9 mouse cellular contexts compared by ENCODE assay signal in the genomic region with DNA sequence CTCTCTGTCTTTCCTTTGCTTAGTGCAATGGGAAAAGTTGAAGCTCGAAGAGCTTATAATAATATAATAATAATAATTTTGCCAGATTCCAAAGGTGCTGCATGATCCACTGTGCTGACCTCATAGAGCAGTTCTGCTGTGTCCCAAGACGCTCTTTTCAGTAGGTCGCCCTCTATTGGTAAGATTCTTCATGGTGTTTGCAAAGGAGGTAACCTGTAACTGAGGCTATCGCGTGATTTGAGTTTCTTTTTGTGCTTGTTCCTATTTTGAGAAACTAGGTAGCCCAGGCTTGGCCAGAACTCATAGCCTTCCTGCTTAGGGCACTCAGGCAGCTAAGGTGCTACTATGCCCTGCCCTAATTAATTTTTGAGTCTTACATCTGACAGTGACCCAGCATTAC. TPM values are rescaled to one million over a fixed set of nuclear protein-coding genes. Genes with fewer than 3 reads are reported as not detected.
DNase-seq lines count a peak whose midpoint lies in the region; ATAC-seq lines count a peak whose summit lies in the region.
"Had no signal": no experiment of that assay in that cellular context is flagged by ENCODE, and none has a peak within 500 bp of the region (broad histone marks: within the 10 kb centered on the region; RNA-seq: fewer than 3 reads in every experiment).

No protein-coding gene starts in this region.

- DNase-seq in heart, embryonic 10.5 days (ENCODE audit: low spot score) = peak; percentile 41
- DNase-seq in thymus, postnatal 14 days = peak; percentile 11
- DNase-seq in thymus, adult 18-20 months = no peak
- peak; percentile 24 for DNase-seq in embryo, embryonic 9.5 days (ENCODE audit: extremely low spot score)
- no peak for DNase-seq in right cerebral cortex, postnatal 4 days
- no peak for DNase-seq in forebrain, embryonic 11.5 days (ENCODE audit: low spot score)

- H3K36me3 ChIP-seq in heart, embryonic 10.5 days = no peaks in the 10 kb centered on the region
- H3K36me3 ChIP-seq in heart, embryonic 11.5 days (ENCODE audit: control insufficient read depth, insufficient read depth, low read length) = no peaks in the 10 kb centered on the region
- no peaks in the 10 kb centered on the region for H3K36me3 ChIP-seq in neural tube, embryonic 15.5 days
- no peaks in the 10 kb centered on the region for H3K36me3 ChIP-seq in forebrain, embryonic 11.5 days (ENCODE audit: control insufficient read depth, insufficient read depth, low read length)

- no peak overlapping the region for H3K4me2 ChIP-seq in heart, embryonic 11.5 days
- no peak overlapping the region for H3K4me2 ChIP-seq in neural tube, embryonic 15.5 days
- H3K4me2 ChIP-seq in forebrain, embryonic 11.5 days (ENCODE audit: low read depth, low read length, severe bottlenecking) = no peak overlapping the region

- no peak overlapping the region for H3K9ac ChIP-seq in heart, embryonic 11.5 days (ENCODE audit: low read depth, low read length)
- H3K9ac ChIP-seq in neural tube, embryonic 15.5 days (replicated peaks) = no peak overlapping the region
- no peak overlapping the region for H3K9ac ChIP-seq in forebrain, embryonic 11.5 days (ENCODE audit: low read length)

- WGBS in heart, embryonic 10.5 days = 23% methylated on average over 5 of the region's 5 CpGs
- 29% methylated on average over 5 of the region's 5 CpGs for WGBS in heart, embryonic 11.5 days (ENCODE audit: insufficient replicate concordance)
- 35% methylated on average over 5 of the region's 5 CpGs for WGBS in neural tube, embryonic 15.5 days
- whole genome bisulfite sequencing in forebrain, embryonic 11.5 days = 29% methylated on average over 5 of the region's 5 CpGs

- no peaks in the 10 kb centered on the region; the same call in 1 of the 2 replicates for H3K4me1 ChIP-seq in heart, embryonic 10.5 days
- no peaks in the 10 kb centered on the region for H3K4me1 ChIP-seq in heart, embryonic 11.5 days (ENCODE audit: control insufficient read depth, insufficient read depth, low read length)
- H3K4me1 ChIP-seq in neural tube, embryonic 15.5 days = no peaks in the 10 kb centered on the region
- H3K4me1 ChIP-seq in forebrain, embryonic 11.5 days (replicated peaks; ENCODE audit: control insufficient read depth, insufficient read depth, low read length) = no peaks in the 10 kb centered on the region

- no peak overlapping the region for H3K27ac ChIP-seq in heart, embryonic 10.5 days
- H3K27ac ChIP-seq in heart, embryonic 11.5 days (ENCODE audit: low read depth, low read length) = no peak overlapping the region
- H3K27ac ChIP-seq in neural tube, embryonic 15.5 days (replicated peaks) = no peak overlapping the region
- H3K27ac ChIP-seq in forebrain, embryonic 11.5 days (ENCODE audit: low read depth, low read length) = no peak overlapping the region

- no peak overlapping the region for H3K4me3 ChIP-seq in heart, embryonic 10.5 days
- no peak overlapping the region for H3K4me3 ChIP-seq in heart, embryonic 11.5 days (ENCODE audit: low read depth, low read length)
- no peak overlapping the region for H3K4me3 ChIP-seq in neural tube, embryonic 15.5 days (replicated peaks)
- no peak overlapping the region for H3K4me3 ChIP-seq in forebrain, embryonic 11.5 days (ENCODE audit: low read depth, low read length)
- H3K4me3 ChIP-seq: myocyte had no signal

- H3K27me3 ChIP-seq in heart, embryonic 10.5 days (ENCODE audit: insufficient read depth, poor library complexity, severe bottlenecking) = no peaks in the 10 kb centered on the region; the same call in 1 of the 2 replicates
- no peaks in the 10 kb centered on the region; the same call in 1 of the 2 replicates for H3K27me3 ChIP-seq in heart, embryonic 11.5 days (ENCODE audit: control insufficient read depth, insufficient read depth, low read length)
- no peaks in the 10 kb centered on the region for H3K27me3 ChIP-seq in neural tube, embryonic 15.5 days (replicated peaks)
- no peaks in the 10 kb centered on the region for H3K27me3 ChIP-seq in forebrain, embryonic 11.5 days (ENCODE audit: control insufficient read depth, insufficient read depth, low read length)

- H3K9me3 ChIP-seq in heart, embryonic 10.5 days = no peaks in the 10 kb centered on the region
- no peaks in the 10 kb centered on the region for H3K9me3 ChIP-seq in heart, embryonic 11.5 days (replicated peaks; ENCODE audit: control insufficient read depth, low read length)
- no peaks in the 10 kb centered on the region for H3K9me3 ChIP-seq in neural tube, embryonic 15.5 days (replicated peaks)
- H3K9me3 ChIP-seq in forebrain, embryonic 11.5 days (ENCODE audit: control insufficient read depth, low read length) = no peaks in the 10 kb centered on the region

- ATAC-seq in heart, embryonic 11.5 days (replicated peaks; ENCODE audit: insufficient number of reproducible peaks, low FRiP score, low TSS enrichment) = no peak
- ATAC-seq in neural tube, embryonic 15.5 days (ENCODE audit: low FRiP score) = no peak
- no peak for ATAC-seq in forebrain, embryonic 11.5 days (replicated peaks; ENCODE audit: low FRiP score)

RNA-seq across cellular contexts. Expression of a gene that starts 34.8 kb away (rescaled TPM):
- 1.0 and 2.7 TPM in 2 replicates for polyA plus RNA-seq in heart, embryonic 10.5 days (2016; fragmentation: Nextera tagmentation; extraction: Ambion mirVana)
- 1.3 and 1.5 TPM in 2 replicates for polyA plus RNA-seq in heart, embryonic 11.5 days (2014; fragmentation: Nextera tagmentation; extraction: Ambion mirVana)
- polyA plus RNA-seq in neural tube, embryonic 15.5 days (2015; fragmentation: Nextera tagmentation; extraction: Ambion mirVana) = 0.14 and 0.34 TPM in 2 replicates
- polyA plus RNA-seq in forebrain, embryonic 11.5 days (2014; fragmentation: Nextera tagmentation; extraction: Ambion mirVana) = 0.16 TPM in 1 of 2 replicates, not detected in the other
- polyA plus RNA-seq: myocyte had no signal

Comparison
In these comparisons a context has a peak if more than half of its experiments do, and no peak if none do; other contexts are left out.
1. DNase-seq: peak in heart, embryonic 10.5 days (single experiment), thymus, postnatal 14 days (single experiment) and embryo, embryonic 9.5 days (single experiment); none in thymus, adult 18-20 months (0 of 2), right cerebral cortex, postnatal 4 days (single experiment) and forebrain, embryonic 11.5 days (single experiment).